Mouse (Mus musculus): Measurements from ENCODE around the gene Camk1d.

- TF ChIP-seq CTCF (IDR thresholded peaks at IDR 0.05; ENCODE audit: low read depth, low read length) (no peak), EP300 (IDR thresholded peaks at IDR 0.05; ENCODE audit: insufficient read depth, low read depth, low read length) (no peak)
Measured at GRCm38 (mm10) chr2:5553264-5553663, 161.1 kb downstream of the Camk1d start.

All from ES-Bruce4 (cell line).